Mouse (Mus musculus) retina, postnatal 1 day (tissue): Measurements from ENCODE around the gene Irf1.

Experiments
- DNase-seq: peaks from one replicate; pipeline ENCODE4 v3.0.0-alpha.2; 2012

The Irf1 gene

GRCm38 (mm10) chr11:53761822-53762221 lies 8.0 kb upstream of the Irf1 start:
- peak; percentile 22 for DNase-seq

DNA sequence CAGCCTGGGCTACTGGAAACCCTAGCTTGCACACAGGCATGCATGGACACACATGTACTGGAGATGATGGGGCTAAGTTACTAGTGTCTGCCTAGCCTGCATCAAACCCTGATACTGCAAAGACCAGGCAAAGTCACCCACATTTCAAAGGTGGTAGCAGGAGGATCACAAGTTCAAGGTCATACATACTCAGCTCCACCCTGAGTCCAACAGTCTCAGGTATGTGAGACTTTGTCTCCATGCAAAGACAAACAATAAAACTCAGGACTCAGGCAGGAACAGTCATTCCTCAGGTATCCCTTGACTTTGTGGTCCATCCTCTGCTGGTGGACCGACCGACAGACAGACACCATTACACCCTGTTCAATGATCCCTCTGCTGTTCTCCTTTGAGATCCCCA lies 7.4 kb upstream of the Irf1 start:
- no peak for DNase-seq

DNA sequence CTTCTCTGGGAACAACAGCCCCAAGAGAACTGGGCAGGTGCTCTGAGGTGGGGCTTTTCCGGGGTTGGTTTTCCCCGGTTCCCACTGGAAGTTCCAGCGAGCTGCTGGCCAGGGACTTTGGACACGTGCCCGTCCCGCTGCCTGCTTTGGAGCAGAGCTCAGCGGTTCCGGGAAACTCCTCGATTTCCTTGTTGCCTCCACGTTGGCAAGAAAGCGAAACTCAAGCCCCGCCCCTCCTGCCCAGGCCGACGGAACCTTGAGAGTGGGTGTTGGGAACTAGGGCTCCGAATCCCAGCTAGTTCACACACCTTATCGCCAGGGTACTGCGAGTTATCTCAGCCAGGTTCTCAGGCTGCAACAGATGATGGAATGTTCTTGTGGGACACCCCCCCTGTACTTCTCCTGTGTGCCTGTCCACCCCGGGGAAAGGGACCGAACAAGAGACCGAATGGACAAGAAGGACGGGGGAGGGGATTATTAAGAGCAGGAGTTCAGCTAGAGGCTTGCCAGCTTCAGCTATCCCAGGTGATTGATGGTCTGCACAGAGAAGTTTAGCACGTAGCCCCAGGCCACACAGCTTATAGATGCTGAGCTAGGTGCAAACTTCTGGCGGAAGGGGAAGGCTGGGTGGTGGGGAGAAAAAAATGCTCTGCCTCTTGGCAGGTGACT lies 6.9 kb upstream of the Irf1 start:
- DNase-seq: peak; percentile 50

DNA sequence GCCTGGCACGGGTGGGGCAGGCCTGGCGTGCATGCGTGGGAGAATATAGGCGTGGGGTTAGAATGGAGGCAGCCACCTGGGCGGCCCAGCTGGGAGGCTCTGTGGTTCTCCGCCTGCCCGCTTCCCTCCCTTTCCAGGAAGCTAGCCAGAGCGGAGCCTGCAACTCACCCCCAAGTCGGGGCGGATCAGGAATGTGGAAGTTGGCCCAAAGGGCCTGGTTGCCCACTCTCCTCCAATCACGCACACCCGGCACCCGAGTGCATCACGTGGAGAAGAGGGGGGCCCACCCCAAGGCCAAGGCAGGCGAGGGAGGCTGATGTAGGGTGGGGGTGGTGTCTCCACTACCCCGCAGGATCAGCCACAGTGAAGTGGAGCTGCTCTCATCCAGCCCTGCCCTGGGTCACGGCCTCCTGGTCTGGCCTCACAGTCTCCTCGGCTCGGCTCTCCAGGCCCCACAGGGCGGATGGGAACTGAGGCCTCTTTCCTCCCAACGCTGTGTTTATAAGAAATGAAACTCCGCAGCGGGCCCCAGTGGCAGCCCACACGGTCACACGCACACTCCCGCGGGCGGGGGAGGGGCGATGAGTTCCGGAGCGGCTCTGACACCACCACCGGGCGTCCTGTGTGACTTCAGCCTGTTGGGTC lies 6.2 kb upstream of the Irf1 start:
- DNase-seq: peak; percentile 88

GRCm38 (mm10) chr11:53764581-53764980 lies 5.2 kb upstream of the Irf1 start:
- DNase-seq: no peak

DNA sequence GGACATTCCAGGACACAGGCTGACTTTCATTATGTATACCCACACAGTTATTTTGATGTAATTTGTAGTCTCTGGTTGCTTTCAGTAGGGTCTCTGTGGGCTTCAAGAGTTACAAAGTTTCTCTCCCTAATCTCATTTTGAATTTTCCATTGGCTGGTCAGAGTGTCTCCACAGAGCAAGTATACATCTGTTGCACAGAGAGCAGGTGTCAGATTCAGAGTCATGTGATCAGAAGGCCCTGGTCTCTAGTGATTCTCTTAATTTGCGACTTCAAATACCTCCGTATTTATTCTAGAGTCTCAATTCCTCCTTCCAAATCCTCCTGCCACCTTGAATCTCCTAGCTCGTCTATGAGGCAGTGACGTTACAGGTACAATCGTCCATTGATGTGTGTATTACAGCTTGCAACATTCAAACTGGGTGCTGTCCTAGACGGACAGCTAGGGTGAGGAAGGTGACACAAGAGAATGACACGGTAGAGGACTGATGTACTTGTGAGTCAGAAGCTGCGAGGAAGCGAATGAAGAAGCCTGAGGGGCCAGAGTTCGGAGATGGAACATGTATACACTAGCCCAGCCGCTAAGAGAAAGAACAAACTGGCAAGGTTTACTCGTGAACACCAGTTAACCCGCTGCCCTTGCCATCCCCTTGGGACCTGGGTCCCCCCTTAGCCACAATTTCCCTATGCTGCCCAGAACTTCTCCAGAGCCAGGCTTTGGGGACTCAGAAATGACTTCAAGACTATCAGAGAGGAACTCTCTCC lies 1.2 kb upstream of the Irf1 start:
- DNase-seq: no peak

GRCm38 (mm10) chr11:53769185-53769576 lies 633 bp upstream of the Irf1 start:
- DNase-seq: no peak

- peak; percentile 89 for DNase-seq
Measured at GRCm38 (mm10) chr11:53770125-53770791, 444 bp downstream of the Irf1 start.

- no peak for DNase-seq
Measured at GRCm38 (mm10) chr11:53771001-53771744, 1.4 kb downstream of the Irf1 start.

DNA sequence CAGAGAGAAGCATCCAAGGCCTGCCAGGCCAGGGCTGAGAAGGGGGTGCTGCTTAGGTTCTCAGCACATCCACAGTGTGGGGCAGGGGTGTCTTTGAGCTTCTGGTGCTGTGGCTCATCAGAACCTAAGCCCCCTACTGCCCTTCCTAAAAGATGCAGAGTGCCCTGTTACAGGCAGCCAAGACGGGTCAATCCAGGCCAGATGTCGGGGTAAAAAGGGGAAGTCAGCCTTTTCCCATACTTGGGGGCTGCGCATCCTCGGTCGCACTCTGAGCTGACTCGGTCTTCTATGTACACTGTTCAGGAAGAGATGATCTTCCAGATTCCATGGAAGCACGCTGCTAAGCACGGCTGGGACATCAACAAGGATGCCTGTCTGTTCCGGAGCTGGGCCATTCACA lies 2.7 kb downstream of the Irf1 start:
- DNase-seq: no peak

DNA sequence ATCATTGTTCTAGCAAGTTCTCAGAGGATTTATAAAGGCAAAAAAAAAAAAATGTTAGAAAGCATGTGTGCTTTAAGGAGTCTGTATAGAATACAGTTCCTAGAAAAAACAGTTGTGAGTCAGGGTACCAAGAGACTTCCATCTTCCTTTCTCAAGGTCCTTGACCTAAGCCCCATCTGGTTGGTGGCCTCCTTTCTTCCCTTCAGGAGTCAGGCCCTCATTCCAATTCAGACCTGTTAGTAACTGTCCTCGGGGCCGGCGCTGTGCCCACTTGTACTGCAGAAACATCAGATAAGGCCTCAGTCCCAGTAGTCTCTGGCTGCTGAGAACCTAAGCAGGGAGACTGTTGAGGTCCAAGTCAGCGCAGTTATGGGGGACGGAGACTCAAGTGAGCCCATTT lies 3.3 kb downstream of the Irf1 start, which contains the start of gene Gm17334:
Gene Gm17334 (minus strand): TSS at position 101 of the 400 bp plus-strand sequence.
- DNase-seq: no peak

DNA sequence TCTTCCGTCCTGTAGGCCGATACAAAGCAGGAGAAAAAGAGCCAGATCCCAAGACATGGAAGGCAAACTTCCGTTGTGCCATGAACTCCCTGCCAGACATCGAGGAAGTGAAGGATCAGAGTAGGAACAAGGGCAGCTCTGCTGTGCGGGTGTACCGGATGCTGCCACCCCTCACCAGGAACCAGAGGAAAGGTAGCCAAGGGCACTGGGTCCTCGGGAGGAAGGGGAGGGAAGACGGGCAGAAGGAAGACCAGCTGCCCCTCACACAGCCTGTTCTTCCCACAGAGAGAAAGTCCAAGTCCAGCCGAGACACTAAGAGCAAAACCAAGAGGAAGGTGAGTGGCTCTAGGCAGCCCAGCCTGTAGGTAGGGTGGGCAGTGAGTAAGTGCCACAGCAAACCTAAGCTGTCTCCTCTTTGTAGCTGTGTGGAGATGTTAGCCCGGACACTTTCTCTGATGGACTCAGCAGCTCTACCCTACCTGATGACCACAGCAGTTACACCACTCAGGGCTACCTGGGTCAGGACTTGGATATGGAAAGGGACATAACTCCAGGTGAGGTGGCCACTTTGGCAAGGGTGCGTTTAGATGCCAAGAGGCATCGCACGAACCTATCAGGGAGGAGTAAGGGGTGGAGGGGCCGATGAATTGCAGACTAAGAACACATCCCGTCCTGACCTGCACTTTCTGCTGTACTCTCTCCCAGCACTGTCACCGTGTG lies 4.0 kb downstream of the Irf1 start:
- no peak for DNase-seq

DNA sequence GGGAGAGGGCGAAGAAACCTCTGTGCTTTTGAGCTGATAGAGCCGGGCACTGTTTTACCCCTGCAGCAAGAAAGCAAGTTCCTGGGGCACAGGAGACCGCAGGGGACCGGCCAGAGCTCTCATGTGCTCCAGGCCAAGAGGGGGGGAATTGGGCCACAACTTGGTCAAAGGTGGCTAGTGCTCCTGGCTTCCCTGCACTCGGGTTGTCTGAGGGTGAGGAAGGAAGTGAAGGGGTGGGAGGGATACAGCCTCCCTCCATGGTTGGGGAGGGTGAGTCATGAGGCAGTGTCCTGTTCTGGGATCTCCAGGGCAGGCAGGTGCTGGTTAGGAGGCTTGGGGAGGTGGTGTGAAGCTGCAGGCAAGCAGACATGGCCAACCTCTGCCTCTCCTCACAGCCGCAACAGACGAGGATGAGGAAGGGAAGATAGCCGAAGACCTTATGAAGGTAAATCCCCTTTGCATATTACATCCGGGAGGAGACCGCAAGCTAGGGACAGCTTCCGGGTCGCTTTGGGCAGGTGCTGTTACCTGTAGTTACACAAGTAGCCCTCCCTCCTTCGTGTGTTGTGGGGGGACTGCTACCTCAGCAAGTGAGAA lies 4.9 kb downstream of the Irf1 start:
- DNase-seq: no peak

DNA sequence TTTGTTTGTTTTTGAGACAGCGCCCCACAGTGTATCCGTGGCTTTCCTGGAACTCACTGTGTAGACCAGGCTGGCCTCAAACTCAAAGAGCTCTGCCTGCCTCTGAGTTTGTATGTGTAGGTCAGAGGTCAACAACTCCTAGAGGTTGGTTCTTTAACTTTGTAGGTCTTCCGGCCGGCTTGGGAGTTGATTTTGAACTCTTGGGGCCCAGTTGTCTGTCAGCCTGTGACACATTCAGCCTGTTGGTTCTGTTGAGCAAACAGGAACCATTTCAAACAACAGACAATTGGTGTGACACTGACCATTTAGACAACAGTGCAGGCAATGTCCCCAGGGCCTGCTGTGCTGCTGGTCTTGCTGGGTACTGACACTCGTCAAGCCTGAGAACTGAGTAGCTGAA lies 7.9 kb downstream of the Irf1 start:
- DNase-seq: no peak

DNA sequence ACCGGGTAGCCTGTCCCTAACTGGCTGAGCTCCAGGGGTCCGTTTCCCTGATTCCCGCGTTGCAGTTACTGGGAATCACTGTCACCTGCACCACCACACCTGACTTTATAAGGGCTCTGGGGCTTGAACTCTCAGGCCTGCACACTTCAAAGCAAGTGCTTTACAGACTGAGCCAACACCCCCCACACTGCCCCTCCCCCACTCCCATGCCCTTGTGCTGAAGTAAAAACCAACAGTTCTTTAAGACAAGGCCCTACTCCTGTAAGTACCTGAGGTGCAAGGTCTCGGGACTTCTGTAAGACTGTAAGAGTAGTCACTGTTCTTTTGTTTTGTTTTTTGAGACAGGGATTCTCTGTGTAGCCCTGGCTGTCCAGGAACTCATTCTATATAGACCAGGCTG lies 8.6 kb downstream of the Irf1 start:
- no peak for DNase-seq

DNA sequence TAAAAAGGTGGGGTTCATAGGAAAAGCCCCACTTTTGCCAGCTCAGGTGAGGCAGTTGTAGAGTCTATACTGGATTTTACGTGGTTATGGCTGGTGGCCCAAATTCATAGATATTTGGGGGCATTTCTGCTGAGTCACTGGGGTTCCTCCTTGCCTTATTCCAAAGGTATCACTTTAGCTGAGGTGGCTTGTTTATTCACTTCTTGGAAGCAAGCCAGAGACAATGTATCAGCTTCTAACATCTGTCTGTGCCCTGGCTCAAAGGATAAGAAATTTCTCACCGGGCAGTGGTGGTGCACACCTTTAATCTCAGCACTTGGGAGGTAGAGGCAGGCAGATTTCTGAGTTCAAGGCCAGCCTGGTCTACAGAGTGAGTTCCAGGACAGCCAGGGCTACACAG lies 10.0 kb downstream of the Irf1 start:
- DNase-seq: no peak

- DNase-seq: no peak
Measured at GRCm38 (mm10) chr11:53780262-53780661, 10.4 kb downstream of the Irf1 start.

DNA sequence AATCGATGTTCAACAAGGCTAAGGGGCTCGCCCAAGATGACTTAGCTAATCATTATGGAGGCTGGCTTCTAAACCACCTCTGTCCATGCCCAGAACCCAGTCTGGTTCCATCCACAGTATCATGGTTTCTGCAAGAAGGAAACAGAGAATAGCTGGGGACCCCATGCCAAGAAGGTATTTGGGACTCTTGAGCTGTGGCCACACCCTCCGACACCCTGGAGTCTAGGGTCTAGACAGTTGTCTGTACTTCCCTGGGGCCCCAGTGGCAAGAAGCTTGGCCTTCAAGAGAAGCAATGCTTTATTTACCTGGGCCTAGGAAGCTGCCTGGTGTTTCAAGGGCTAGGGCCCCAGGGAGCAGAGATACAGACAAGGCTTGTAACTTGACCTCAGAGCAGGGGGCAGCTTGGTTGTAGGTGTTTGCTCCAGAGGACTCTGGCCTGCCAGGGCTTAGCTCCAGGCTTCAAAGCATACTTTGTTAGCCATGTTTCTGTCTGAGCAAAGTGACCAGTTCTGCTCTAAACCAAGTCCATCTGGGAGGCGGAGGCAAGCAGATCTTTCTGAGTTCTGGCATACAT lies 11.5 kb downstream of the Irf1 start:
- no peak for DNase-seq

DNA sequence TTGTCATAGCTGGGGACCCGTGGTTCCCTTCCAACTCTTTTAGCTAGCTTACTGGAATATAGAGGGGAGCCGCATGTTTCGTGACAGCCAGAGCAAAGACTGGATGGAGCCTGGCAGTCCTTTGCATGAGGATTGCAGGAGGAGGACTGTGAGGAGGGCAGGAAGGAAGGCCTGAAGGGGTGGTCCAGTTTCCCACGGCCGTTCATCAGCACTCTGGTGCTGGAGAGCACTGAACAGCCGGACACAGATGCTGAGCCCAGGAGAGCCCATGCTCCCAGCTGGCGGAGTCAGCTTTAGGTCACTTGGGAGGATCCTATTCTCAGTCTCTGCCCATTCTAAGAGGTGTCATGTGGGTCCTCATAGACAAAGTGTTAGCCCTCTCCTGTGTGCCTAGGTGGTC lies 12.2 kb downstream of the Irf1 start:
- DNase-seq: no peak

GRCm38 (mm10) chr11:53783288-53783687 lies 13.5 kb downstream of the Irf1 start:
- no peak for DNase-seq

DNA sequence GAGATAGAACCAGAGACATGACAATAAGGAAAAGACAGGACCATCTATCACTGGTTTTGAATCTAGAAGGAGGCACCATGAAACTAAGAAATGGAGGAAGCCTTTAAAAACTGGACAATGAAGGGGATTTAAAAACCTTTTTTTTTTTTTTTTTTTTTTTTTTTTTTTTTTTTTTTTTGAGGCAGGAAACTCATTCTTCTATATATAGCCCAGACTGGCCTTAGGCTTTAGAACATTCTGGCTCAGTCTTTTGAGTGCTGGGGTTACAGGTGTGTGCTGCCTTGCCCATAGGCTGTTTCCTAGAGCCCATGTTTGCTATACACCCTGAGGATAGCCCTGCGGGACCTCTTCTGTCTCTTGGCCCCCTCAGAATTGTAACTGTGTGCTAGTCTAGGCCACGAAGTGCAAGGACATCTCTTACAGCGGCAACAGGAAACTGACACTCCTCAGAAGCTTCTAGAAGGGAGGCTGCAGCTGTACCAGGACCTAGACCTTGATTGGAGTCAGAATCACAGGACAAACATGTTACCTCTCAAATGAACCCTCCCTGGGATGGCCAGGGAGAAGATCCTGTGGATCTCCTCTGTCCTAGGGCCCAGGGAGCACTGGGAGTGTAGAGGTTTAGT lies 15.6 kb downstream of the Irf1 start:
- no peak for DNase-seq
